Mouse (Mus musculus): ENCODE results near the gene Trhr2. TPM values are rescaled to one million over a fixed set of nuclear protein-coding genes. Genes with fewer than 3 reads are reported as not detected.

Gene Trhr2
- total RNA-seq, 1 experiment, result not detected

DNA sequence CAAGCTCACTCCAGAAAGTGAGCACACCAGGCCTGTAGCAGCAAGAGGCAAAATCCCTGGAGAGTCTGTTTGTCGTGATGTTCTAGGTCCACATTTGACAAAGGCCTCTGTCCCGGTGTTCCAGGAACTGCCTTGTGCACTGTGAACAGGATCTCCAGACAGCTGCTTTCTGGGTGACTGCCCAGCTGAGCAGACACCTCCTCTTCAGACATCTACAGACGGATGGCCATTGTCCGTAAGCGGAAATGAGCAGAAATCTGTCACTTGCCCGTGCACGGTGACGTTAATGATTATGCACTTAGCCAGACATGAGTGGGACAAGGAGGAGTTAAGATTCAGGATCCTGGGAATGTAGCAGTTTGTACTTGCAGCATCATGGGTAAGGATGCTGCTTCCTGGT lies 6.4 kb downstream of the Trhr2 start:
- Histone ChIP-seq H3K27ac (ENCODE audit: insufficient read depth, low read depth, low read length, poor library complexity, severe bottlenecking) (no peak overlapping the region), H3K36me3 (ENCODE audit: control insufficient read depth, insufficient read depth, low read length, poor library complexity, severe bottlenecking) (no peaks in the 10 kb centered on the region), H3K4me3 (ENCODE audit: insufficient read depth in 1 of 2, low read depth in 1 of 2, low read length in 2 of 2, poor library complexity in 1 of 2, severe bottlenecking in 1 of 2) (no peak overlapping the region), H3K4me1 (ENCODE audit: control insufficient read depth in 2 of 2, insufficient read depth in 2 of 2, low read length in 2 of 2, poor library complexity in 1 of 2) (peaks cover 3 to 26% of the 10 kb centered on the region in 2 experiments; a peak in 2 of 4 replicates), H3K9ac (ENCODE audit: insufficient read depth, low read depth, low read length, poor library complexity, severe bottlenecking) (no peak overlapping the region), H3K9me3 (ENCODE audit: control insufficient read depth, insufficient read depth, low read depth, low read length) (no peaks in the 10 kb centered on the region)
- in situ Hi-C loops (cut with MboI; ENCODE audit: low sequenced_read_pairs in 2 of 2, unreplicated experiment in 2 of 2), result no loop called here
- no peak for TF ChIP-seq CHD2 (IDR thresholded peaks at IDR 0.05; ENCODE audit: low read depth, low read length)
- TF ChIP-seq ZNF384 (IDR thresholded peaks at IDR 0.05; ENCODE audit: low read depth, low read length), result no peak
- no peak for TF ChIP-seq ZC3H11A (IDR thresholded peaks at IDR 0.05; ENCODE audit: borderline replicate concordance, low read depth, low read length)
- TF ChIP-seq MAFK (IDR thresholded peaks at IDR 0.05; ENCODE audit: insufficient read depth, low read depth, low read length), result no peak
- TF ChIP-seq HCFC1 (IDR thresholded peaks at IDR 0.05; ENCODE audit: borderline replicate concordance, insufficient read depth, low read length), result no peak
- DNase-seq (ENCODE audit: low read depth, low spot score), result no peak

DNA sequence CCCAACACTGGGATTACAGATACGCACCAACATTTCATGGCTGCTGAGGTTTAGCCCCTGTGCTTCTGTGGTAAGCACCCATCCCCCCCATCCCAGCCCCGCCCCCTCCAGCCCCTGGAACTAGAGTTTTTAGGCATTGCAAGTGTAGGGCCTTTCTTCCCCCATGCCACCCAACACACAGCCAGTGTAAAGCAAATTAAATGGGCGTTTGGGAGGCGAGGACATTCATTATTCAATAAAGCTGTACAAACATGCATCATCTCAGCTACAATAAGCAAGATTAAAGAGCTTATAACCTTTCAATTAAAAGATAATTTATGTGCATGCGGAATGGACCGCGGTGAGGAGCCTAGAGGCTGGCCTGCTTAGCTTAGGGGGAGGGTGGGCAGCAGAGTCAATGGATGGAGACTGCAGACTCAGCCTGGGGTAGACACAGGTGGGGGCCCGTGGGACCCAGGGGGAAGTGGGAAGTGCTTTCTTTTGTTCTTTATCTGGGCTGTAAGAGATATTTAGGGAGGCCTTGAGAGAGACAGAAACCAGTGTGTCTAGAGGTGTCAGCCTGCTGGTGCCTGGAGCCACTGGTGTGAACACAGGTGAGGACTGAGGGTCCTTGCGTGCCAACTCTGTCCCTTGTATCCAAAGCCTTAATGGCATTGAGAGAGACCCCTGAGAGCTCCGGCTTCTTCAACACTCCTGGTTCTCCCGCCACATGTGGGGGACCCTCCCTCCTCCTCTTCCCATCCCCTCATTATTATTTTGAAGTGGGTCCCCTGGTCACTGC lies 10.0 kb downstream of the Trhr2 start:
- no peaks in the 10 kb centered on the region for H3K36me3 ChIP-seq (ENCODE audit: control insufficient read depth, insufficient read depth, low read length, poor library complexity, severe bottlenecking)
- no peak for TF ChIP-seq ZNF384 (IDR thresholded peaks at IDR 0.05; ENCODE audit: low read depth, low read length)
- H3K27ac ChIP-seq (ENCODE audit: insufficient read depth, low read depth, low read length, poor library complexity, severe bottlenecking), result no peak overlapping the region
- H3K9ac ChIP-seq (ENCODE audit: insufficient read depth, low read depth, low read length, poor library complexity, severe bottlenecking), result no peak overlapping the region
- no peak for DNase-seq (ENCODE audit: low read depth, low spot score)
- in situ Hi-C loops (cut with MboI; ENCODE audit: low sequenced_read_pairs in 2 of 2, unreplicated experiment in 2 of 2), result no loop called here
- H3K9me3 ChIP-seq (ENCODE audit: control insufficient read depth, insufficient read depth, low read depth, low read length), result no peaks in the 10 kb centered on the region
- H3K4me3 ChIP-seq (ENCODE audit: insufficient read depth in 1 of 2, low read depth in 1 of 2, low read length in 2 of 2, poor library complexity in 1 of 2, severe bottlenecking in 1 of 2), result no peak overlapping the region
- peaks cover 3 to 24% of the 10 kb centered on the region in 2 experiments; a peak in 2 of 4 replicates for H3K4me1 ChIP-seq (ENCODE audit: control insufficient read depth in 2 of 2, insufficient read depth in 2 of 2, low read length in 2 of 2, poor library complexity in 1 of 2)

DNA sequence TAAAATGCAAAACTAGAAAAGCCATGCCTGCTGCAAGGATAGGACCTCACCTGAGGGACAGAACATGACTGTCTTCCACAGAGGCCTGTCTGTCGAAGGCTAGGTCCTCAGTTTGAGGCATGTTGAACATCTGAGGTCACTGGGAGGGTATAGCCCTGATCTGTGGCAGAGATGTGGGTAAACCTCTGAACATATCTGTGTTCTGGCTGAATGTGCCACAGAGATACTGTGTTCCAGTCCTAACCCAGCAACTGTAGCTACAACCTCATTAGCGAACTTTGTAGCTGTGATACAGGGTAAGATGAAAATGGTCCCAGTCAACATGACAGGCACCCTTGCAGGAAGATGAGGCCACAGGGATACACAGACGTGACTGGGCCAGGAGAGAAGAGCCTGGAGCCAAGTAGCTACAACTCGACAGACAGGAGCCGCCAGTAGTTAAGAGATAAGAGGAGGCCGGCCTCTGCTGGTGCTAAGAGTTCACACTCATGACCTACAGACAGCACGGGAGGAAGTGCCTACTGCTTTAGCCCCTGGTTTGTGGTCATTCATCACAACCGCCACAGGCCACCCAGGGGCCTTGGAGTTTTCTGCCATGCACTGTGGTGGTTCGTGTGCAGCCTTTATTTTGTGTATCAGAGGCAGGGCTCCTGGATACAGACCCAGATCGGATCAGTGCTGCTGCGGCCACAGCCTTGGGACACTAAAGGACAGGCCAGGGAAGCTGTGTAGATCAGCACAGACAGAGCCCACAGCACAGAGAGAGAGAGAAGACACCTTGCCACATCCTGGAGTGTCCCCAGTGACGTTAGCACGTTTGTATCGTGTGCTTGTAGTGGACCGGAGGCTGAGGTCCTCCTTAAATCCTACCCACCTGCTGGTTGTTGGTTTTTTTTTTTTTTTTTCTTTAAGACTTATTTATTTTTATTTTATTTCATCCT lies 10.9 kb downstream of the Trhr2 start:
- Histone ChIP-seq H3K4me3 (ENCODE audit: insufficient read depth in 1 of 2, low read depth in 1 of 2, low read length in 2 of 2, poor library complexity in 1 of 2, severe bottlenecking in 1 of 2) (no peak overlapping the region), H3K9me3 (ENCODE audit: control insufficient read depth, insufficient read depth, low read depth, low read length) (no peaks in the 10 kb centered on the region), H3K4me1 (ENCODE audit: control insufficient read depth in 2 of 2, insufficient read depth in 2 of 2, low read length in 2 of 2, poor library complexity in 1 of 2) (peaks cover 3 to 24% of the 10 kb centered on the region in 2 experiments; a peak in 2 of 4 replicates), H3K9ac (ENCODE audit: insufficient read depth, low read depth, low read length, poor library complexity, severe bottlenecking) (no peak overlapping the region), H3K27ac (ENCODE audit: insufficient read depth, low read depth, low read length, poor library complexity, severe bottlenecking) (no peak overlapping the region), H3K36me3 (ENCODE audit: control insufficient read depth, insufficient read depth, low read length, poor library complexity, severe bottlenecking) (no peaks in the 10 kb centered on the region)
- DNase-seq (ENCODE audit: low read depth, low spot score), result no peak
- TF ChIP-seq MAFK (IDR thresholded peaks at IDR 0.05; ENCODE audit: insufficient read depth, low read depth, low read length) (no peak), ZNF384 (IDR thresholded peaks at IDR 0.05; ENCODE audit: low read depth, low read length) (no peak), HCFC1 (IDR thresholded peaks at IDR 0.05; ENCODE audit: borderline replicate concordance, insufficient read depth, low read length) (no peak), CHD2 (IDR thresholded peaks at IDR 0.05; ENCODE audit: low read depth, low read length) (no peak), ZC3H11A (IDR thresholded peaks at IDR 0.05; ENCODE audit: borderline replicate concordance, low read depth, low read length) (no peak)
- in situ Hi-C loops (cut with MboI; ENCODE audit: low sequenced_read_pairs in 2 of 2, unreplicated experiment in 2 of 2), result no loop called here

DNA sequence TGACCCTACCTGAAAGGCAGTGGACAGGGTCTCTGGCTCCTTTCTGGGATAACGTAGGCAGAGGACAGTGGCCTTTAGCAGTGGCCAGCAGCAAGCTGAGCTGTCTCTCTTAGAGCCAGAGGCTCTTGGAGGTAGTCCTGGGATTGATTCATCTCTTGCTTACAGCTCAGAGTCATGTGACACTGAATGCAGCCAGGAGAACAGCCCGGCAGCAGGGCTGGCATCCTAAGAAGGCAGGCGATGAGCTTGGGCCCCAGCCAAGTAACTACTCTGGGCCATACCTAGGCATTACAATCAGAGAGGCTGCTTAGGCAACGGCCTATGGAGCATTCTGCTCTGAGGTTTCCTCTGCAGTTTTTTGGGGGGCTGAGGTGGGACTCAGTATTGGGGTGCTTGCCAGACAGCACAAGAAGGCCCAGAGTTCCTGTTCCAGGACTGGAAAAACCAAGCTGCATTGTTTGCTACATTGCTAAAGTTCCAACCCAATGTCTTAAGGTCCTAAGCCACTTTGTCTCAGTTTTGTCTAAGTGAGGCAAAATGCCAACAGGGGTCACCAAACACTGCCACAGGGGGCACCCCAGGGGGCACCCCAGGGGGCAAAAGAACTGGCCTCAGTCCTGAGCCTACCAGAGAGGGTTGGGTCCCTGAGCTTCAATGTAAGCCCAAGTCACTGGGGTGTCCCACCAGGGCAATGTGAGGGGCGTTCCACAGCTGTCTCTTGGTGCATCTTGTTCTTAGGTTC lies 12.6 kb downstream of the Trhr2 start:
- TF ChIP-seq ZNF384 (IDR thresholded peaks at IDR 0.05; ENCODE audit: low read depth, low read length) (no peak), MAFK (IDR thresholded peaks at IDR 0.05; ENCODE audit: insufficient read depth, low read depth, low read length) (no peak), ZC3H11A (IDR thresholded peaks at IDR 0.05; ENCODE audit: borderline replicate concordance, low read depth, low read length) (no peak), HCFC1 (IDR thresholded peaks at IDR 0.05; ENCODE audit: borderline replicate concordance, insufficient read depth, low read length) (no peak), CHD2 (IDR thresholded peaks at IDR 0.05; ENCODE audit: low read depth, low read length) (no peak)
- in situ Hi-C loops (cut with MboI; ENCODE audit: low sequenced_read_pairs in 2 of 2, unreplicated experiment in 2 of 2), result no loop called here
- no peak for DNase-seq (ENCODE audit: low read depth, low spot score)
- H3K36me3 ChIP-seq (ENCODE audit: control insufficient read depth, insufficient read depth, low read length, poor library complexity, severe bottlenecking), result no peaks in the 10 kb centered on the region
- H3K4me3 ChIP-seq (ENCODE audit: insufficient read depth in 1 of 2, low read depth in 1 of 2, low read length in 2 of 2, poor library complexity in 1 of 2, severe bottlenecking in 1 of 2), result no peak overlapping the region
- no peaks in the 10 kb centered on the region for H3K9me3 ChIP-seq (ENCODE audit: control insufficient read depth, insufficient read depth, low read depth, low read length)
- H3K9ac ChIP-seq (ENCODE audit: insufficient read depth, low read depth, low read length, poor library complexity, severe bottlenecking), result no peak overlapping the region
- H3K4me1 ChIP-seq (ENCODE audit: control insufficient read depth in 2 of 2, insufficient read depth in 2 of 2, low read length in 2 of 2, poor library complexity in 1 of 2), result peaks cover 5 to 32% of the 10 kb centered on the region in 2 experiments; a peak in 3 of 4 replicates
- no peak overlapping the region for H3K27ac ChIP-seq (ENCODE audit: insufficient read depth, low read depth, low read length, poor library complexity, severe bottlenecking)

Measured in ES-E14 (cell line).